Mouse (Mus musculus) limb, embryonic 14.5 days (tissue): ENCODE results near the gene Klc1. TPM values are rescaled to one million over a fixed set of nuclear protein-coding genes. Genes with fewer than 3 reads are reported as not detected.

Experiments used
- ATAC-seq: fragments of 200-750 bp; cut with Nextera tagmentation; 2 replicates; pipeline ENCODE4 v1.8.0; 2017; ENCODE audit warnings: low read depth, moderate number of reproducible peaks, moderate TSS enrichment; ENCODE audit not compliant: low FRiP score
- DNase-seq: peaks from one replicate; pipeline ENCODE4 v3.0.0-alpha.2; 2015; ENCODE audit warnings: low spot score
- H3K27ac ChIP-seq: fragments of 300-500 bp; sonication (generic); replicated peaks from 2 replicates; pipeline ENCODE4 v1.5.1; 2014; ENCODE audit warnings: low read depth, mild to moderate bottlenecking, low read length, moderate library complexity, mixed read lengths
- H3K27me3 ChIP-seq: fragments of 300-500 bp; sonication (generic); 2 replicates; pipeline ENCODE4 v1.6.1; 2014; ENCODE audit warnings: low read length, mixed read lengths; ENCODE audit not compliant: control insufficient read depth, insufficient read depth
- H3K36me3 ChIP-seq: fragments of 300-500 bp; sonication (generic); 2 replicates; pipeline ENCODE4 v1.6.1; 2014; ENCODE audit warnings: mild to moderate bottlenecking, low read length, moderate library complexity, mixed read lengths; ENCODE audit not compliant: control insufficient read depth, insufficient read depth
- H3K4me1 ChIP-seq: fragments of 300-500 bp; sonication (generic); 2 replicates; pipeline ENCODE4 v1.6.1; 2014; ENCODE audit warnings: antibody characterized with exemption, low read length, mixed read lengths; ENCODE audit not compliant: control insufficient read depth, insufficient read depth
- H3K4me2 ChIP-seq: fragments of 300-500 bp; sonication (generic); replicated peaks from 2 replicates; pipeline ENCODE4 v1.6.1; 2014; ENCODE audit warnings: low read depth, mild to moderate bottlenecking, low read length, moderate library complexity; ENCODE audit not compliant: severe bottlenecking
- H3K4me3 ChIP-seq: fragments of 300-500 bp; sonication (generic); replicated peaks from 2 replicates; pipeline ENCODE4 v1.5.1; 2014; ENCODE audit warnings: low read length
- H3K9ac ChIP-seq: fragments of 300-500 bp; sonication (generic); 2 replicates; pipeline ENCODE4 v1.6.1; 2014; ENCODE audit warnings: mild to moderate bottlenecking, low read depth, low read length, moderate library complexity; ENCODE audit not compliant: severe bottlenecking
- H3K9me3 ChIP-seq: fragments of 300-500 bp; sonication (generic); 2 replicates; pipeline ENCODE4 v1.6.1; 2016; ENCODE audit warnings: low read length; ENCODE audit not compliant: control insufficient read depth
- POLR2A ChIP-seq: fragments of 200-500 bp; IDR thresholded peaks from 2 replicates; pipeline ENCODE4 v1.8.0; 2012; ENCODE audit warnings: inconsistent platforms, mild to moderate bottlenecking, moderate library complexity, borderline replicate concordance; ENCODE audit not compliant: insufficient read depth, insufficient read length; ENCODE audit errors: extremely low read depth
- WGBS: fragments of 180-500 bp; shearing (Covaris S2); extraction: QIAGEN DNeasy Blood & Tissue Kit; methylation state at CpG from one replicate; pipeline ENCODE4 v1.1.7; 2014; 5-methylcytosine and 5-hydroxymethylcytosine counted together
- polyA plus RNA-seq, 2 experiments: library from polyadenylated mRNA; depleted of rRNA in 1 of 2; stranded (reverse) in 1 of 2; unstranded in 1 of 2; fragments of >200 nt; fragmentation: Nextera tagmentation in 1 of 2; extraction: Ambion mirVana in 1 of 2; gene quantifications; 2 replicates each; pipeline versions ENCODE4 v1.2.1 to v1.2.3; 2012 to 2014

Klc1 gene
- polyA plus RNA-seq, 2 experiments: 104 to 137 TPM

- H3K36me3 ChIP-seq: no peaks in the 10 kb centered on the region
- no peak for DNase-seq
- no peak overlapping the region for H3K27ac ChIP-seq
- peaks cover 8% of the 10 kb centered on the region; the same call in 1 of the 2 replicates for H3K4me1 ChIP-seq
- H3K4me3 ChIP-seq: no peak overlapping the region
- TF ChIP-seq POLR2A: no peak
- no peak for ATAC-seq
- no peak overlapping the region for H3K9ac ChIP-seq
- no peak overlapping the region for H3K4me2 ChIP-seq
- no peaks in the 10 kb centered on the region for H3K9me3 ChIP-seq
- 49% methylated on average over 7 of the region's 9 CpGs for WGBS
- no peaks in the 10 kb centered on the region for H3K27me3 ChIP-seq
Measured at GRCm38 (mm10) chr12:111753347-111753746, 5.3 kb upstream of the Klc1 start.

- Histone ChIP-seq H3K4me1 (peaks cover 9% of the 10 kb centered on the region; the same call in 1 of the 2 replicates), H3K27ac (no peak overlapping the region), H3K36me3 (no peaks in the 10 kb centered on the region), H3K9ac (no peak overlapping the region), H3K4me3 (no peak overlapping the region), H3K9me3 (no peaks in the 10 kb centered on the region), H3K27me3 (no peaks in the 10 kb centered on the region), H3K4me2 (no peak overlapping the region)
- DNase-seq (no peak), ATAC-seq (no peak)
- TF ChIP-seq POLR2A: no peak
Measured at GRCm38 (mm10) chr12:111754710-111755109, 3.9 kb upstream of the Klc1 start.

GRCm38 (mm10) chr12:111755231-111755630, 3.4 kb upstream of the Klc1 start:
- H3K36me3 ChIP-seq: no peaks in the 10 kb centered on the region
- no peak overlapping the region for H3K4me3 ChIP-seq
- no peaks in the 10 kb centered on the region for H3K9me3 ChIP-seq
- 52% methylated on average over 2 of the region's 2 CpGs for WGBS
- DNase-seq (no peak), ATAC-seq (no peak)
- no peak overlapping the region for H3K27ac ChIP-seq
- H3K9ac ChIP-seq: no peak overlapping the region
- H3K27me3 ChIP-seq: no peaks in the 10 kb centered on the region
- H3K4me1 ChIP-seq: peaks cover 14% of the 10 kb centered on the region; the same call in 1 of the 2 replicates
- no peak for TF ChIP-seq POLR2A
- H3K4me2 ChIP-seq: no peak overlapping the region

GRCm38 (mm10) chr12:111756082-111756697, 2.5 kb upstream of the Klc1 start:
- H3K27me3 ChIP-seq: no peaks in the 10 kb centered on the region
- ATAC-seq (no peak), DNase-seq (no peak)
- H3K36me3 ChIP-seq: no peaks in the 10 kb centered on the region
- WGBS: 68% methylated on average over 4 of the region's 4 CpGs
- no peak overlapping the region for H3K4me3 ChIP-seq
- no peak overlapping the region for H3K27ac ChIP-seq
- H3K9me3 ChIP-seq: no peaks in the 10 kb centered on the region
- no peak overlapping the region for H3K4me2 ChIP-seq
- no peak overlapping the region for H3K9ac ChIP-seq
- peaks cover 15% of the 10 kb centered on the region; the same call in 1 of the 2 replicates for H3K4me1 ChIP-seq
- no peak for TF ChIP-seq POLR2A

- WGBS: 39% methylated on average over 5 of the region's 5 CpGs
- Histone ChIP-seq H3K4me2 (no peak overlapping the region), H3K36me3 (no peaks in the 10 kb centered on the region), H3K9ac (no peak overlapping the region), H3K9me3 (no peaks in the 10 kb centered on the region), H3K27me3 (no peaks in the 10 kb centered on the region), H3K4me3 (no peak overlapping the region), H3K4me1 (peaks cover 15% of the 10 kb centered on the region; the same call in 1 of the 2 replicates), H3K27ac (no peak overlapping the region)
- DNase-seq: no peak
- no peak for ATAC-seq
- TF ChIP-seq POLR2A: no peak
Measured at GRCm38 (mm10) chr12:111756698-111757082, 2.0 kb upstream of the Klc1 start.
